ENCODE assay signal across 21 mouse cellular contexts in genomic region chr11:69909174-69909573, GRCm38 (mm10). TPM values are rescaled to one million over a fixed set of nuclear protein-coding genes. Genes with fewer than 3 reads are reported as not detected.
DNase-seq lines count a peak whose midpoint lies in the region; ATAC-seq and TF ChIP-seq lines count a peak whose summit lies in the region.
"Had no signal": no experiment of that assay in that cellular context is flagged by ENCODE, and none has a peak within 500 bp of the region (broad histone marks: within the 10 kb centered on the region; RNA-seq: fewer than 3 reads in every experiment).

No protein-coding gene starts in this region.

- peak overlapping the region; percentile 39 for H3K4me3 ChIP-seq in kidney, adult 2 months (ENCODE audit: insufficient read depth, low read depth, low read length)
- H3K4me3 ChIP-seq in kidney, embryonic 15.5 days (replicated peaks) = no peak overlapping the region
- H3K4me3 ChIP-seq in kidney, postnatal 0 days (replicated peaks; ENCODE audit: low read depth, low read length) = no peak overlapping the region

- H3K27me3 ChIP-seq in kidney, adult 2 months (replicated peaks; ENCODE audit: control insufficient read depth, insufficient read depth, low read length) = no peaks in the 10 kb centered on the region
- H3K27me3 ChIP-seq in kidney, embryonic 15.5 days = no peaks in the 10 kb centered on the region
- no peaks in the 10 kb centered on the region for H3K27me3 ChIP-seq in kidney, postnatal 0 days (ENCODE audit: insufficient read depth, low read length)
- H3K27me3 ChIP-seq: CH12.LX, Patski had no signal

- peak; percentile 87 for DNase-seq in heart, adult 11 months
- no peak for DNase-seq in heart, adult 8-10 months (ENCODE audit: low spot score)
- no peak for DNase-seq in kidney, adult 2 months
- no peak for DNase-seq in kidney, postnatal 0 days (ENCODE audit: low spot score)
- DNase-seq in kidney, postnatal 36 days = no peak
- DNase-seq: adrenal gland, adult 2 months; adrenal gland, adult 8-10 months; adrenal gland, postnatal 10 days; adrenal gland, postnatal 14 days; adrenal gland, postnatal 25 days; adrenal gland, postnatal 36 days; B cell, adult 2 months; cerebellum, adult 11 months; cerebellum, adult 11-12 months; cerebellum, adult 18-20 months had no signal

- H3K36me3 ChIP-seq in kidney, adult 2 months (ENCODE audit: control insufficient read depth, insufficient read depth, low read length) = no peaks in the 10 kb centered on the region; the same call in 1 of the 2 replicates
- peaks cover 94% of the 10 kb centered on the region for H3K36me3 ChIP-seq in kidney, embryonic 15.5 days
- peaks cover 75% of the 10 kb centered on the region for H3K36me3 ChIP-seq in kidney, postnatal 0 days (ENCODE audit: insufficient read depth, low read length)

- no peak overlapping the region for H3K9ac ChIP-seq in kidney, embryonic 15.5 days
- H3K9ac ChIP-seq in kidney, postnatal 0 days (ENCODE audit: low read depth, low read length) = no peak overlapping the region

- H3K4me1 ChIP-seq in kidney, adult 2 months (ENCODE audit: control insufficient read depth, insufficient read depth, low read length) = peaks cover 17% of the 10 kb centered on the region
- H3K4me1 ChIP-seq in kidney, embryonic 15.5 days = peaks cover 12% of the 10 kb centered on the region
- H3K4me1 ChIP-seq in kidney, postnatal 0 days (replicated peaks; ENCODE audit: insufficient read depth, low read length) = no peaks in the 10 kb centered on the region; the same call in 1 of the 2 replicates

- peak overlapping the region; percentile 63 for H3K27ac ChIP-seq in kidney, adult 2 months (ENCODE audit: insufficient read depth, low read depth, low read length)
- H3K27ac ChIP-seq in kidney, embryonic 15.5 days = no peak overlapping the region
- no peak overlapping the region for H3K27ac ChIP-seq in kidney, postnatal 0 days

- H3K4me2 ChIP-seq in kidney, embryonic 15.5 days = no peak overlapping the region
- peak overlapping the region; percentile 5; the same call in 1 of the 2 replicates for H3K4me2 ChIP-seq in kidney, postnatal 0 days (ENCODE audit: low read length)

- no peak for TF ChIP-seq POLR2A in kidney, adult 2 months (IDR thresholded peaks at IDR 0.05; ENCODE audit: low read depth, low read length)

- H3K9me3 ChIP-seq in kidney, embryonic 15.5 days (replicated peaks) = no peaks in the 10 kb centered on the region
- H3K9me3 ChIP-seq in kidney, postnatal 0 days (replicated peaks; ENCODE audit: low read length) = no peaks in the 10 kb centered on the region
- H3K9me3 ChIP-seq: G1E had no signal

- TF ChIP-seq CTCF in kidney, adult 2 months (conservative IDR thresholded peaks at IDR 0.05; ENCODE audit: insufficient read depth, insufficient read length, low read depth, low read length) = no peak
- no peak for TF ChIP-seq CTCF in kidney, postnatal 0 days (IDR thresholded peaks at IDR 0.05; ENCODE audit: low read depth)

- WGBS in kidney, adult 2 months = 57% methylated on average over 5 of the region's 5 CpGs
- 90% methylated on average over 5 of the region's 5 CpGs for WGBS in kidney, embryonic 15.5 days
- WGBS in kidney, postnatal 0 days = 91% methylated on average over 5 of the region's 5 CpGs

- ATAC-seq in kidney, embryonic 15.5 days (replicated peaks; ENCODE audit: low FRiP score) = no peak
- ATAC-seq in kidney, postnatal 0 days (replicated peaks; ENCODE audit: low FRiP score, low read depth) = no peak
- ATAC-seq: activated CD4-positive, CD25-positive, alpha-beta regulatory T cell, adult 4 months; CD4-positive, CD25-positive, alpha-beta regulatory T cell, adult 4 months; Patski had no signal

RNA-seq across cellular contexts. Expression of gene Gps2, which starts 4.5 kb away (rescaled TPM):
- total RNA-seq in heart, adult 8-10 months (2022) = 10 to 100 TPM; 23.2 to 32.1 (median 27.7) TPM
- 72.9 and 75.5 TPM in 2 replicates for polyA plus RNA-seq in kidney, adult 2 months (2012; rRNA removed)
- polyA plus RNA-seq in kidney, embryonic 15.5 days (2015; fragmentation: Nextera tagmentation; extraction: Ambion mirVana) = 77.8 and 86.2 TPM in 2 replicates
- polyA plus RNA-seq in kidney, postnatal 0 days (2015; fragmentation: Nextera tagmentation; extraction: Ambion mirVana) = 63.0 and 65.0 TPM in 2 replicates

RNA-seq across cellular contexts. Expression of gene Neurl4, which starts 8.3 kb away (rescaled TPM):
- total RNA-seq in heart, adult 8-10 months (2022) = 10 to 100 TPM; 38.0 to 50.9 (median 43.4) TPM
- polyA plus RNA-seq in kidney, adult 2 months (2012; rRNA removed) = 72.0 and 80.1 TPM in 2 replicates
- 9.3 and 10.8 TPM in 2 replicates for polyA plus RNA-seq in kidney, embryonic 15.5 days (2015; fragmentation: Nextera tagmentation; extraction: Ambion mirVana)
- polyA plus RNA-seq in kidney, postnatal 0 days (2015; fragmentation: Nextera tagmentation; extraction: Ambion mirVana) = 9.7 and 12.7 TPM in 2 replicates

RNA-seq across cellular contexts. Expression of gene 2810408A11Rik, which starts 8.4 kb away (rescaled TPM):
- total RNA-seq in heart, adult 8-10 months (2022) = under 1 TPM; 0.43 to 0.81 (median 0.60) TPM
- 0.94 and 0.99 TPM in 2 replicates for polyA plus RNA-seq in kidney, adult 2 months (2012; rRNA removed)
- polyA plus RNA-seq in kidney, embryonic 15.5 days (2015; fragmentation: Nextera tagmentation; extraction: Ambion mirVana) = 12.6 and 13.0 TPM in 2 replicates
- polyA plus RNA-seq in kidney, postnatal 0 days (2015; fragmentation: Nextera tagmentation; extraction: Ambion mirVana) = 12.5 and 13.0 TPM in 2 replicates

RNA-seq across cellular contexts. Expression of gene Eif5a, which starts 12.6 kb away (rescaled TPM):
- total RNA-seq in heart, adult 8-10 months (2022) = 100 to 1,000 TPM; 410 to 451 (median 437) TPM
- 465 and 575 TPM in 2 replicates for polyA plus RNA-seq in kidney, adult 2 months (2012; rRNA removed)
- polyA plus RNA-seq in kidney, embryonic 15.5 days (2015; fragmentation: Nextera tagmentation; extraction: Ambion mirVana) = 1,729 and 1,795 TPM in 2 replicates
- polyA plus RNA-seq in kidney, postnatal 0 days (2015; fragmentation: Nextera tagmentation; extraction: Ambion mirVana) = 1,371 and 1,476 TPM in 2 replicates

RNA-seq across cellular contexts. Expression of gene Acap1, which starts 13.8 kb away (rescaled TPM):
- total RNA-seq in heart, adult 8-10 months (2022) = 1 to 10 TPM in 2 of 4 experiments, under 1 TPM in 2; 0.16 to 1.1 (median 0.83) TPM
- polyA plus RNA-seq in kidney, adult 2 months (2012; rRNA removed) = 1.7 and 6.1 TPM in 2 replicates
- polyA plus RNA-seq in kidney, embryonic 15.5 days (2015; fragmentation: Nextera tagmentation; extraction: Ambion mirVana) = 0.58 and 0.62 TPM in 2 replicates
- 0.33 and 0.48 TPM in 2 replicates for polyA plus RNA-seq in kidney, postnatal 0 days (2015; fragmentation: Nextera tagmentation; extraction: Ambion mirVana)
